Mouse (Mus musculus) left cerebral cortex, postnatal 4 days (tissue): ENCODE measurements around the gene Gtf2h4. TPM values are rescaled to one million over a fixed set of nuclear protein-coding genes. Genes with fewer than 3 reads are reported as not detected.

Experiments used
- DNase-seq: peaks from one replicate; pipeline ENCODE4 v3.0.0-alpha.2; 2022
- intact Hi-C: fragments of 180-260 bp; cut with DNase I; formaldehyde crosslinking; loops from one replicate; pipeline ENCODE4 v1.15.1; 2025
- total RNA-seq, 2 experiments: library from RNA; stranded (reverse); gene quantifications; 2 replicates each; pipeline ENCODE4 v1.2.3; 2021

The Gtf2h4 gene
- total RNA-seq, 2 experiments from 2014 or later = 29.1 to 31.8 TPM

- peak; percentile 75 for DNase-seq
- intact Hi-C loops = no loop called here
Observed at GRCm38 (mm10) chr17:35697759-35698500, 24.4 kb upstream of the Gtf2h4 start.

- intact Hi-C loops = no loop called here
- DNase-seq = no peak
Observed at GRCm38 (mm10) chr17:35697429-35697758, 23.9 kb upstream of the Gtf2h4 start.

- intact Hi-C loops = no loop called here
- no peak for DNase-seq
Observed at GRCm38 (mm10) chr17:35696691-35697090, 23.2 kb upstream of the Gtf2h4 start.

- intact Hi-C loops = no loop called here
- DNase-seq = peak; percentile 79
Observed at GRCm38 (mm10) chr17:35695289-35695688, 21.8 kb upstream of the Gtf2h4 start.

- no peak for DNase-seq
- intact Hi-C loops = no loop called here
Observed at GRCm38 (mm10) chr17:35693906-35694305, 20.4 kb upstream of the Gtf2h4 start.

GRCm38 (mm10) chr17:35692368-35692767 is 18.8 kb upstream of the Gtf2h4 start:
- intact Hi-C loops = no loop called here
- no peak for DNase-seq

GRCm38 (mm10) chr17:35691811-35692210 is 18.3 kb upstream of the Gtf2h4 start:
- intact Hi-C loops = no loop called here
- no peak for DNase-seq

GRCm38 (mm10) chr17:35689936-35690645 is 16.6 kb upstream of the Gtf2h4 start:
- intact Hi-C loops = no loop called here
- no peak for DNase-seq

GRCm38 (mm10) chr17:35688347-35689175 is 15.0 kb upstream of the Gtf2h4 start:
- intact Hi-C loops = no loop called here
- no peak for DNase-seq

- DNase-seq = peak; percentile 43
- intact Hi-C loops = no loop called here
Observed at GRCm38 (mm10) chr17:35685061-35685460, 11.5 kb upstream of the Gtf2h4 start.

- intact Hi-C loops = no loop called here
Observed at GRCm38 (mm10) chr17:35681986-35682385, 8.4 kb upstream of the Gtf2h4 start.

GRCm38 (mm10) chr17:35680591-35680990 is 7.1 kb upstream of the Gtf2h4 start:
- intact Hi-C loops = no loop called here
- DNase-seq = no peak

More at GRCm38 (mm10) chr17:35681986-35682385, 8.4 kb upstream of the Gtf2h4 start:
- DNase-seq = no peak

- DNase-seq = no peak
- intact Hi-C loops = no loop called here
Observed at GRCm38 (mm10) chr17:35672527-35672926, 1.0 kb downstream of the Gtf2h4 start.

GRCm38 (mm10) chr17:35671846-35672245 is 1.7 kb downstream of the Gtf2h4 start:
- DNase-seq = no peak
- intact Hi-C loops = no loop called here

- intact Hi-C loops = no loop called here
- no peak for DNase-seq
Observed at GRCm38 (mm10) chr17:35669731-35670130, 3.8 kb downstream of the Gtf2h4 start.

- peak; percentile 98 for DNase-seq
- intact Hi-C loops = no loop called here
Observed at GRCm38 (mm10) chr17:35667334-35668065, 6.0 kb downstream of the Gtf2h4 start, which contains the start of gene Vars2. TSS of gene Vars2 (minus strand) at chr17:35667592.

- DNase-seq = peak; percentile 38
- intact Hi-C loops = no loop called here
Observed at GRCm38 (mm10) chr17:35666851-35667256, 6.7 kb downstream of the Gtf2h4 start.

GRCm38 (mm10) chr17:35665957-35666515 is 7.5 kb downstream of the Gtf2h4 start:
- no peak for DNase-seq
- intact Hi-C loops = no loop called here

GRCm38 (mm10) chr17:35653086-35653485 is 20.5 kb downstream of the Gtf2h4 start:
- DNase-seq = no peak
- intact Hi-C loops = no loop called here

- intact Hi-C loops = no loop called here
- no peak for DNase-seq
Observed at GRCm38 (mm10) chr17:35649429-35649828, 24.1 kb downstream of the Gtf2h4 start.
